Mouse (Mus musculus): ENCODE measurements around the gene Ptpre. TPM values are rescaled to one million over a fixed set of nuclear protein-coding genes. Genes with fewer than 3 reads are reported as not detected.
"Not testable (repeated sequence)": the region's sequence is repeated elsewhere in the genome, so short reads cannot be mapped to it uniquely, and the experiment has no call there.

Gene Ptpre
- polyA plus RNA-seq, 3 experiments from 2014 or later = 29.3 to 32.2 (median 30.3) TPM

DNA sequence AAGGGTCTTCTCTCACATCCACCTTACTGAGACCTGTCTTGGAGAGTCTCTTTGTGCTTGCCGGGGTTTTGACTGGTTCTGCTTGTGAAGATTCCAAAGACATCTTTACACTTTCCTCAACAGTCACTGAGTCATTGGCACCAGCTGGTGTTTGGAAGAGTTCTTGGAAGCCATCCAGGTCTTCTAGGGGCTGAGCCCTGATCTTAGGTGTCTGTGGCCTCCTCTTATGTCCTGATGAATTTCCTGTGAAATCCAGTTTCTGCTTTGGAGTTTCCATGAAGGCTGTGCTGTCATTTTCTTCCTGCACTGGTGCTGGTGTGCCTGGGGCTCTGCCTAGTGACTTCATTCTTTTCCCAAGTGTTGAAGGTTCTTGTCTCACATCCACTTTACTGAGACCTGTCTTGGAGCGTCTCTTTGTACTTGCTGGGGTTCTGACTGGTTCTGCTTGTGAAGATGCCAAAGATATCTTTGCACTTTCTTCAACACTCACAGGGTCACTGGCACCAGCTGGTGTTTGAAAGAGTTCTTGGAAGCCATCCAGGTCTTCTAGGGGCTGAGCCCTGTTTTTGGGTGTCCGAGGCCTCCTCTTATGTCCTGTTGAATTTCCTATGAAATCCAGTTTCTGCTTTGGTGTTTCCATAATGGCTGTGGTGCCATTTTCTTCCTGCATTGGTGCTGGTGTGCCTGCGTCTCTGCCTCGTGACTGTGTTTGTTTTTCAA lies 159.9 kb downstream of the Ptpre start:
- ATAC-seq = not testable (repeated sequence)

- no peak for ATAC-seq
These were observed 161.1 kb downstream of the Ptpre start for GRCm38 (mm10) chr7:135698362-135698761.

- ATAC-seq = not testable (repeated sequence)
These were observed 162.1 kb downstream of the Ptpre start for GRCm38 (mm10) chr7:135699351-135699750.

DNA sequence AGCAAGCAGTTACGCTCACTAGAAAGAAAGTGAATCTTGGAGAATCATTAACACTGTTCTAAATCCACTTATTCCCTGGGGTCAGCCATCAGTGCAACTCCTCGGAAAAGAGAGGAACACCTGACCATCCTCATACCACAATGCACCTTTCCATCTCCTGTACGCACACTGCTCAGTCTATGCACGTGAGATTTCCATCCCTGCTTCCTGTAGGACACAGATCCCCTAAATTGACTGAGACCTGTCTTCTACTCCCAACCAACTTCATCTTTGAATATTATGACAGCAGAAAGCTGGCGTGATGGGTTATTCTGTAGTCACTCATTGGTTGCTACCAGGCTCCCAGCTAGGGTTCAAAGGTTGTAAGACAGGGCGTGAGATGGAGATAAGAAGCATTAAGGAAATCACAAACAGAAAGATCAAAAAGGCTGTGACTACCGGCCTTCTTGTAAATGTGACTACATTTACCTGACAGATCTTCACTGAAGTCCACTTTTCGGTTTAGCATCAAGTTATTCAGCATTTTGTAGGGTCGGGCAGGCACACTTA lies 166.4 kb downstream of the Ptpre start:
- no peak for ATAC-seq

DNA sequence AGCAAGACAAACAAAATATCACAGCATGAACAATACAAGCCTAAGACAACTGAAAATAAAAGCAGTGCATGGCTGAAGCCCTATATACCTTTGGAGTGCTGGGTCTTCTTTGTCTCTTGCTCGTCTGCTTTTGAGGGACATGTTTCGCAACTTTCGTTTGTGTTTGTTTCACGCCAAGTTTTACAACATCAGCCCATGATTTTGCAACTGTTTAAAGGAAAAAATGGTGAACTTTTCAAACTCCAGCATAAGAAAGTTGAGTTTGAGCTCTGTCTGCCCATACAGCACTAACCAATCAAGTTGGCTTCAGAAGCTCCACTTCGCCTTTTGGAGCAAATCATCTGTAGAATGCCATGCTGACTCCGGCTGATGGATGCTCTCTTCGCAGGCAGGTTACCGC lies 167.0 kb downstream of the Ptpre start:
- ATAC-seq = no peak

- no peak for ATAC-seq
These were observed 167.8 kb downstream of the Ptpre start for GRCm38 (mm10) chr7:135705083-135705482.

DNA sequence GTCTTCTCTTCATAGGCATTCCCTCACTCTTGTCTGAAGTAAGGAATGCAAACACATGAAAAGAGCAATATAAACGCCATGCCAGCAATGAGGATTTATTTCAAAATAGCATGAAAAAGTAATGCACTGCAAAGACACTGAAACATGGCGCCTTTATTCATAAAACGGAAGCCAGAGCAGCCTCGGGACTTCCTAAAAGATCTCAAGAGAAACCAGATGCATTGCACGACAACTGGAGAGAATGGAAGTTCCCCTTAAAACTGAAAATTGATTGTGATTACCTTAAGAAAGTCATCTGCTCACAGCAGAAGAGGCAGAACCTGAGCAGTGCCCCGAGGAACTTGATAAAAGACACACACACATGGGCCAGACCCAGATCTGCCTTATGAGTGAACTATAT lies 168.5 kb downstream of the Ptpre start:
- no peak for ATAC-seq

- ATAC-seq = no peak
These were observed 173.4 kb downstream of the Ptpre start for GRCm38 (mm10) chr7:135710702-135711101.

- no peak for ATAC-seq
These were observed 175.3 kb downstream of the Ptpre start for GRCm38 (mm10) chr7:135712534-135712933.

DNA sequence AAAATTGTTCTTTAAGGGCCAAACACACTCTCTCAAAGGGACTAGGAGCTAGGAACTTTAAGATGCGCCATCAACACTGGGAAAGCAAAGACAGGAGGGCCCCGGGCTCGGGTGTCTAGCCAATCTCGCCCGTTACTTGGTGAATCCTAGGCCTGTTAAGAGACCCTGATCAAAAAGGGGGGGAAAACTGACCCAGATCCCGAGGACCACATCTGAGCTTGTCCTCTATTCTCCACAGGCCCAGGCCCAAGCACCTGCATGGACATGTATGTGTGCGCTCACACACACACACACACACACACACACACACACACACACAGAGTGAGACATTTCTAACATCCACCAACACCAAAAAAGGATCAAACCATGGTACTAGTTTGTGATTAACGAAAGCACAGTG lies 176.0 kb downstream of the Ptpre start:
- no peak for ATAC-seq

GRCm38 (mm10) chr7:135715166-135715565 lies 177.9 kb downstream of the Ptpre start:
- ATAC-seq = no peak

- ATAC-seq = no peak
These were observed 178.6 kb downstream of the Ptpre start, which contains the start of gene Mki67 for GRCm38 (mm10) chr7:135715642-135716444. Gene Mki67, minus strand, starts transcription at chr7:135716361.

DNA sequence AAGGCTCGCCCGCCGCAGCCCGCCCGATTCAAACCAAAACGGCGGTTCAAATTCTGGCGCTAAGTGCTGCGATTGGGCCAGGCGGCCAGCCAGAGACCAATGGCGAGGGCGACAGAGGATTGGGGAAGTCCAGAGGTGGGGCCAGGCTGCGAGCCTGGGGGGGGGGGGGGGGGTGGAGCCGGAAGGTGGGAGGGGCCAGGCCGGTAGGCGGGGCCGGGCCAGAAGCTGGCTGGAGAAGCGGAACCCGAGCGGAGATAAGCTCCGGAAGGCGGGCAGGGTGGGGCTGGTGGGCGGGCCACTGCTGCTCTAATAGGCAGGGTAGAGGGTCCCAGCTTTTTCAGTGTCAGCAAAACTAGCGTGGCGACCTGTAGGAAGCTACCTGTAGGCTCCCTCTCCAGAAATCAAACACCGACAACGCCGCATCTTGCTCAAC lies 179.2 kb downstream of the Ptpre start:
- peak; percentile 90 for ATAC-seq

DNA sequence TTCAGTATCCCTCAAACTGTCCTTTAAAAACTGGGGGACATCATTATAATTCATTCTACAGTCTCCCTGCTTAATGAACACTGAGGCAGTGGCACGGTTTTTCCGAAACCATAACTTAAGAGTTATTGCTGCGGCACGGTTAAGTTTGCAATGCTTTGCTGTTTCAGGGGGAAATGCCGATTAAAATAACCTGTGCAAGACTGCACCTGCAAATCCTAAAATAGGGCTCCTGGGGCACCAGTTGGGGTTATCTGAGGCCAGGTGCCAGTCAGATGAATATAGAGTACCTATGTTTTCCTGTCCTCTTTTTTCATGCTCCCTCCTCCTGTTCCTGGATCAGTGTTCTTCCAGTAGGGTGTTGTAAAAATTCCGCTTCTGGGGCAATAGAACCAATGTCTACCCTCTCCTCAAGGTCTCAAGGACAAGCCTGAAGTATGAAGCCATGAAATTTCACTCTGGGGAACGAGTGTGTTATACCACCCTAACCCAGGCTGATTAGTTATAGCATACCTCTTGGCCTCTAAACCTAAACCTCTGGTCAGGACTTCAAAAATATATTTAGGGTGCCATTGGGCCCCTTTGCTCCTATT lies 179.8 kb downstream of the Ptpre start:
- no peak for ATAC-seq

GRCm38 (mm10) chr7:135721436-135721992 lies 184.2 kb downstream of the Ptpre start:
- ATAC-seq = no peak

DNA sequence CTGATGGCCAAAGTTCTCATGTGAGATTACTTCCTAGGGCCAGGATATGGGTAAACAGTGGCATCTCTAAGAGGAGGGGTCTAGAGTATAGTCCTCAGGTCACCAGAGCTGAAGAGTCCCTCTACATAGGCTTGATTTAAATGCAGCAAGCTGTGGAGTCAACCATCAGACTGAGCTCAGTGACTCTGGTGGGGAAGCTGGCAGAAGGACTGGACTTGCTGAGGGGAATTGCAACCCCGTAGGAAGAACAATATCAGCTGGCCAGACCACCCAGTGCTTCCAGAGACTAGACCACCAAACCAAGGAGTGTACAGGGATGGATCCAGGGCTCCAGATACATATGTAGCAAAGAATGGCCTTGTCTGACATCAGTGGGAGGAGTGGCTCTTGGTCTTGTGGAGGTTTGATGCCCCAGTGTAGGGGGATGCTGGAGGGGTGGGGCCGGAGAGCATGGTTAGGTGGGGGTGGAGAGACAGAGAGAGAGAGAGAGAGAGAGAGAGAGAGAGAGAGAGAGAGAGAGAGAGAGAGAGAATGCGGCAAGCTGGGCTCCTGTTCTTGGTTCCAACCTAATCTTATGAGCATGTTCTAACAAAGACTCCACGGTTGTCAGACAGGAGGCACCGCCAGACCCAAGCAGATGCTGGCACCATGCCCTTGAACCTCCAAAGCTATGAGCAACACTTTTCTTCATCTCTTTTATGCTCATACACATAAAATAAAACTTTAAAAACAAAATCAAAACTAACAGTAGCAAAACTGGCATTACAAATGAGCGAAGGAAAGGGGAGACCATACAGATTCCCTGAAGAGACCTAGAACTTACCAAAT lies 184.9 kb downstream of the Ptpre start:
- no peak for ATAC-seq

DNA sequence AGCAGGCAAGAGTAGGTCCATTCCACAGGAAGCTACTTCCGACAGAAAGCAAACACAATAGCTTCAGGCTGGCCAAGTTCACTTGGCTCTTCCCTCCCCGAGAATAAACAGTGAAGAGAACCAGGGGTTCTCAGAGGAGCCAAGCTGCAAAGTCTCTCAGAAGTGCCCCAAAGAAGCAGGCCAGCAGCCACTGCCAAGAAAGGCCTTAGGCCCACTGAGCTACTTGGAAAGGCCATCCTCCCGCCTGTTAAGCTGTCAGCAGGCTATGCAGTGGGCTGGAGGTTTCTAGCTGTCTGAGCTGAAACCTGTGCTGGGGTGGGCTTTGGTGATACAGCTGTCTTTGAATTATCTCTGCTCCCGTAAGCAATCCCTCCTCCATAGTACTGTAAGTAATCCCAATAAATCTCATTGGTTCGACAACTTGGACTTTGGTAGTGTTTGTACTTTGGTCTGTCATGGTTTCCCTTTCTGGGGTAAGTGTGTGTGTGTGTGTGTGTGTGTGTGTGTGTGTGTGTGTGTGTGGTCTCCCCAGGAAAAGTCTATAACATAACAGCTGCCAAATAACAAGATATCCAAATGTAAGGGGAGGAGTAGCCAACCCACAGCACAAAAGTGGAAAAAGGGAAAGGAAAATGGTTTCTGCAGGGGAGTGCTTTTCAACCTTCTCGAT lies 186.5 kb downstream of the Ptpre start:
- ATAC-seq = no peak

GRCm38 (mm10) chr7:135726707-135727106 lies 189.4 kb downstream of the Ptpre start:
- ATAC-seq = no peak

GRCm38 (mm10) chr7:135728038-135728437 lies 190.8 kb downstream of the Ptpre start:
- ATAC-seq = no peak

DNA sequence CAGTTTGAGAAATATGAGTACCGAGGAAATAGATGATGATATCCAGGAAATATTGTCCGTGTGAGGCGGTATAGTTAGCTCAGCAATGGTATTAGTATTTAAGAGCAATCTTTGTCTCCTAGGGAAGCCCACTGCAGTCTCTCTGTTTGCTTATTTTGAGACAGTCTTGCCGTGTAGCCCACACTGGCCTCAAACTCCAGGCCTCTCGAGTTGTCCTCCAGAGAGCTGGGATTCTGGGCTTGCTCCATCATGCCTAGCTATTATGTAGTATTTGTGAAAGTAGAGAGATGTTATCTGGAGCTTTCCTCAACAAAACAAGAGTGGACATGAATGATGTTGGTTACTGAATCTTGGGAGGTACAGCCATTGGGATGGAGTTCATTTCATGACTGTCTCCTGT lies 197.1 kb downstream of the Ptpre start:
- ATAC-seq = no peak

- ATAC-seq = peak; percentile 3
These were observed 197.8 kb downstream of the Ptpre start for GRCm38 (mm10) chr7:135734911-135735646.

Measured in inflammation-experienced regulatory T-cells, adult 6 months (primary cell).